Mouse (Mus musculus) CH12.LX (cell line): Measurements from ENCODE around the gene Arhgef3.

ENCODE experiments used
- CHD1 ChIP-seq: IDR thresholded peaks from 2 replicates; pipeline ENCODE4 v1.6.1; 2012; ENCODE audit warnings: low read depth, low read length, improper control_type of control experiment, inconsistent platforms
- CTCF ChIP-seq, 2 experiments: IDR thresholded peaks in 1 of 2; conservative IDR thresholded peaks in 1 of 2; 2 replicates each; pipeline ENCODE4 v1.5.1; 2011 to 2012; ENCODE audit warnings: low read depth in 2 of 2, low read length in 2 of 2, improper control_type of control experiment in 1 of 2, inconsistent platforms in 1 of 2, mild to moderate bottlenecking in 1 of 2, moderate library complexity in 1 of 2
- KAT2A ChIP-seq: IDR thresholded peaks from 2 replicates; pipeline ENCODE4 v1.6.1; 2012; ENCODE audit warnings: low read length, improper control_type of control experiment, inconsistent platforms; ENCODE audit not compliant: insufficient replicate concordance
- MXI1 ChIP-seq: IDR thresholded peaks from 2 replicates; pipeline ENCODE4 v1.6.1; 2011; ENCODE audit warnings: mild to moderate bottlenecking, low read depth, low read length, improper control_type of control experiment
- MYC ChIP-seq: IDR thresholded peaks from 2 replicates; pipeline ENCODE4 v1.6.1; 2011; ENCODE audit warnings: low read depth, mild to moderate bottlenecking, improper control_type of control experiment, low read length
- POLR2A ChIP-seq: IDR thresholded peaks from 2 replicates; pipeline ENCODE4 v1.6.1; 2011; ENCODE audit warnings: low read depth, mild to moderate bottlenecking, improper control_type of control experiment, low read length
- UBTF ChIP-seq: IDR thresholded peaks from 2 replicates; pipeline ENCODE4 v1.6.1; 2012; ENCODE audit warnings: low read depth, mild to moderate bottlenecking, inconsistent platforms, low read length, improper control_type of control experiment, moderate library complexity
- USF1 ChIP-seq: IDR thresholded peaks from 2 replicates; pipeline ENCODE4 v1.6.1; 2014; ENCODE audit warnings: low read depth, mild to moderate bottlenecking, inconsistent platforms, low read length, improper control_type of control experiment

DNA sequence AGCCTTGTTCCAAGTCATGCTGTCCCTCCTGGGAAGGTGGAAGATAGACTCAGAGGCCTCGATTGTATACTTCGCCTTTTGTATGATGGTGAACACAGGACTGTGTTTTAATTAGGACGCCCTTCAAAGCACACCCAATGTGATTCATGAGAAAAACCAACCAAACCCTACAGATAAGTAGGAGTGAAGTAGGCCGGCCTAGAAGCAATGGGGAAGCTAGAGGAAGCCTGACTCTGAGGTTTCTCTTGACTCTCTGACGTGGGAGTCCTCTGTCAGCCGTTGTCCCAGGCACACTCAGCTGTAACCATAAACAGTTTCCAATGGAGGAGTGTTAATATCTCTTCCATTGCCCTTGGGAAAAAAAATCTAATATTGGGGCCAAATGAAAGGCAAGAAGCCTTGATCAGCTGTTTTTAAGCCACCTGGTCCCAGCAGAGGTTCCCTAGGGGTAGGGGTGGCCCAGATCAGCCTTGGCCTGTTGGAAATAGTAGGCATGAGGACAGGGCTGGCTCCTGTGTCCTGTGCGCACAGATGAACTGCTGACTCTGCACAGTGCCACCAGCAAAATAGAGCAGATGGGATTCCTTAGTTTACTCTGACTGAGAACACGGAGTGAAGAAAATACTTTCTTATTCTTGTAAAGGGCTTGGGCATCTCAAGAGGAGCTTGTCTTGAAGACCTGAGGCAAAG lies 165.6 kb downstream of the Arhgef3 start:
- no peak for TF ChIP-seq MXI1
- no peak for TF ChIP-seq POLR2A
- no peak for TF ChIP-seq MYC
- TF ChIP-seq UBTF, result no peak
- no peak for TF ChIP-seq USF1
- no peak for TF ChIP-seq CTCF (conservative IDR thresholded peaks at IDR 0.05 in 1 of 2, IDR thresholded peaks at IDR 0.05 in 1 of 2; ENCODE audit: low read depth in 2 of 2, low read length in 2 of 2)
- no peak for TF ChIP-seq KAT2A
- no peak for TF ChIP-seq CHD1
